Mouse (Mus musculus): ENCODE measurements around the gene Trit1. TPM values are rescaled to one million over a fixed set of nuclear protein-coding genes. Genes with fewer than 3 reads are reported as not detected.
"Not testable (repeated sequence)": the region's sequence is repeated elsewhere in the genome, so short reads cannot be mapped to it uniquely, and the experiment has no call there.

Gene Trit1
- polyA plus RNA-seq, 1 experiment from 2014 or later: 12.0 TPM

DNA sequence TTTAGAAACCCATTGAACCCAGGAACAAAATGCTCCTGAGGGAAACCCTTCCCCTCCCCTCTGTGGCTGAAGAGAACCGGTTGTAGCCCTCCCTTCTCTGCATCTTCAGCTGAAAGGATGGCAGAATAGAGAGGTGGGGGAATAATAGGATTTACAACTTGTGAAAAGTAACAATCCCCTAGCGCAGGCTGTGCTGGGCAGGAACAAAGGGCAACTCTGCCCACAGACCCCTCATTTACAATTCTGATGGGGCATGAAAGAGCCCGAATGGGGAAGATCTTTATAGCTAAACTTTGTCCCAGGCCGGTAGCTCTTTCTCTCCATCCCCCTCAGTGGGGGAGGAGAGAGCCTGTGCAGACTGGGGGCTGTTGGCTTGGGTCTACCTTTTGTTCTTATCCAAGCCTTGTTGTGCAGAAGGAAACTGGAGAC is 17.1 kb upstream of the Trit1 start:
- no peak overlapping the region for H3K27ac ChIP-seq (replicated peaks)
- no peak for DNase-seq (ENCODE audit: low spot score)

DNA sequence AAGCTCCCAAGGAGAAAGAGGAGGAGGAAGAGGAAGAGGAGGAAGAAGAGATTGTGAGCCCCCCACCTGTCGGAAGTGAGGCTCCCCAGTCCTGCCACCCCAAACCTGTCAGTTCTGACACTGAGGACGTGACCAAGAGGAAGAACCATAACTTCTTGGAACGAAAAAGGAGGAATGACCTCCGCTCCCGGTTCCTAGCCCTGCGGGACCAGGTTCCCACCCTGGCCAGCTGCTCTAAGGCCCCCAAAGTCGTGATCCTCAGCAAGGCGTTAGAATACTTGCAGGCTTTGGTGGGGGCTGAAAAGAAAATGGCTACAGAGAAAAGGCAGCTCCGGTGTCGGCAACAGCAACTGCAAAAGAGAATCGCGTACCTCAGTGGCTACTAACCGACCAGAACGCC is 16.3 kb upstream of the Trit1 start:
- H3K4me3 ChIP-seq (ENCODE audit: low read depth, low read length): no peak overlapping the region
- no peaks in the 10 kb centered on the region for H3K9me3 ChIP-seq (ENCODE audit: control insufficient read depth, low read length)
- H3K36me3 ChIP-seq (ENCODE audit: control insufficient read depth, insufficient read depth, low read length): no peaks in the 10 kb centered on the region
- ATAC-seq (ENCODE audit: low FRiP score, low TSS enrichment) (no peak), DNase-seq (ENCODE audit: low spot score) (no peak)
- no peaks in the 10 kb centered on the region for H3K27me3 ChIP-seq (ENCODE audit: control insufficient read depth, insufficient read depth, low read length)
- no peak overlapping the region for H3K27ac ChIP-seq (replicated peaks)
- H3K4me2 ChIP-seq (replicated peaks; ENCODE audit: low read depth): no peak overlapping the region
- WGBS: 87% methylated on average over 14 of the region's 14 CpGs
- TF ChIP-seq EP300 (optimal IDR thresholded peaks at IDR 0.05) (no peak), CTCF (IDR thresholded peaks at IDR 0.05; ENCODE audit: low read depth) (no peak)
- H3K9ac ChIP-seq (ENCODE audit: low read length): no peak overlapping the region
- 0 out of 2 replicates have a peak, but pooled peaks cover 2% of the 10 kb centered on the region for H3K4me1 ChIP-seq (replicated peaks; ENCODE audit: control insufficient read depth, insufficient read depth)

More for the DNA sequence above, 17.1 kb upstream of the Trit1 start:
- Histone ChIP-seq H3K4me3 (ENCODE audit: low read depth, low read length) (no peak overlapping the region), H3K9me3 (ENCODE audit: control insufficient read depth, low read length) (no peaks in the 10 kb centered on the region), H3K4me1 (replicated peaks; ENCODE audit: control insufficient read depth, insufficient read depth) (no peaks in the 10 kb centered on the region), H3K27me3 (ENCODE audit: control insufficient read depth, insufficient read depth, low read length) (no peaks in the 10 kb centered on the region), H3K36me3 (ENCODE audit: control insufficient read depth, insufficient read depth, low read length) (no peaks in the 10 kb centered on the region), H3K4me2 (replicated peaks; ENCODE audit: low read depth) (no peak overlapping the region; the same call in 1 of the 2 replicates), H3K9ac (ENCODE audit: low read length) (no peak overlapping the region)
- no peak for ATAC-seq (ENCODE audit: low FRiP score, low TSS enrichment)
- TF ChIP-seq EP300 (optimal IDR thresholded peaks at IDR 0.05) (no peak), CTCF (IDR thresholded peaks at IDR 0.05; ENCODE audit: low read depth) (no peak)
- 48% methylated on average over 4 of the region's 4 CpGs for WGBS

DNA sequence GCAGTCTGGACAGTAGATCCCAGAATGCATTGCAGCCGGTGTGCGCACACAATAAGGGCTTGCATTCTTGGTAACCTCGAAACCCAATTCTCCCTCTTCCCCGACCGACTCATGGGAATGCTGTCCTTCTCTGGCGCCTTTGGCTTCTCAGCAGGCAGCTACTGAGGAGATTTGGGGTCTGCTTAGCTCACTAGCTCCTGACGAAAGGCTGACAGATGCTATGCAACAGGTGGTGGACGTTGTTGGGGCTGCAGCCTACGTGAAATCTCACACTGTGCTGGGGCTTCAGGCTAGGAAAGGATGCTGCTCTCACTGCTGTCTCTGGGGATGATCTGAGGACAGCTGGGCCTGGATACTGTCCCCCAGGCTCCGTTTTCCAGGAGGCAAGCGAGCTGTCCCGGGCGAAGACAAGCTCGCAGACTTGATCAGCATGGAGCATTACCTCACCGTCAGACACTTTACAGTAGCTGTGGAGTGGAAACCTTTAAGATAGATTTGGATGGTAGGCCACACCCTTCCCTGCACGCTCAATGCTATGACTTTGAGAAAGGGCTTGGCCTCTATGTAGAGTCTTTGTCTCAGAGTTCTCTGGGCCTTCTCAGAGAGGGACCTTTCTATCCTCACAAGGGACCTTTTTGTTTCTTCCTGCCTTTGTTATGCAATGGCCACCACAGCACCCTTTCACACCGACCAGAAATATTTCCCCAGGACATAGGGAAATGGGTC is 15.6 kb upstream of the Trit1 start:
- ATAC-seq (ENCODE audit: low FRiP score, low TSS enrichment) (no peak), DNase-seq (ENCODE audit: low spot score) (no peak)
- 0 out of 2 replicates have a peak, but pooled peaks cover 2% of the 10 kb centered on the region for H3K4me1 ChIP-seq (replicated peaks; ENCODE audit: control insufficient read depth, insufficient read depth)
- no peak overlapping the region for H3K27ac ChIP-seq (replicated peaks)
- H3K9me3 ChIP-seq (ENCODE audit: control insufficient read depth, low read length): no peaks in the 10 kb centered on the region
- no peaks in the 10 kb centered on the region for H3K27me3 ChIP-seq (ENCODE audit: control insufficient read depth, insufficient read depth, low read length)
- H3K36me3 ChIP-seq (ENCODE audit: control insufficient read depth, insufficient read depth, low read length): no peaks in the 10 kb centered on the region
- no peak overlapping the region for H3K4me2 ChIP-seq (replicated peaks; ENCODE audit: low read depth)
- H3K9ac ChIP-seq (ENCODE audit: low read length): no peak overlapping the region
- 72% methylated on average over 17 of the region's 17 CpGs for WGBS
- no peak for TF ChIP-seq EP300 (optimal IDR thresholded peaks at IDR 0.05)
- TF ChIP-seq CTCF (IDR thresholded peaks at IDR 0.05; ENCODE audit: low read depth): no peak
- no peak overlapping the region for H3K4me3 ChIP-seq (ENCODE audit: low read depth, low read length)

DNA sequence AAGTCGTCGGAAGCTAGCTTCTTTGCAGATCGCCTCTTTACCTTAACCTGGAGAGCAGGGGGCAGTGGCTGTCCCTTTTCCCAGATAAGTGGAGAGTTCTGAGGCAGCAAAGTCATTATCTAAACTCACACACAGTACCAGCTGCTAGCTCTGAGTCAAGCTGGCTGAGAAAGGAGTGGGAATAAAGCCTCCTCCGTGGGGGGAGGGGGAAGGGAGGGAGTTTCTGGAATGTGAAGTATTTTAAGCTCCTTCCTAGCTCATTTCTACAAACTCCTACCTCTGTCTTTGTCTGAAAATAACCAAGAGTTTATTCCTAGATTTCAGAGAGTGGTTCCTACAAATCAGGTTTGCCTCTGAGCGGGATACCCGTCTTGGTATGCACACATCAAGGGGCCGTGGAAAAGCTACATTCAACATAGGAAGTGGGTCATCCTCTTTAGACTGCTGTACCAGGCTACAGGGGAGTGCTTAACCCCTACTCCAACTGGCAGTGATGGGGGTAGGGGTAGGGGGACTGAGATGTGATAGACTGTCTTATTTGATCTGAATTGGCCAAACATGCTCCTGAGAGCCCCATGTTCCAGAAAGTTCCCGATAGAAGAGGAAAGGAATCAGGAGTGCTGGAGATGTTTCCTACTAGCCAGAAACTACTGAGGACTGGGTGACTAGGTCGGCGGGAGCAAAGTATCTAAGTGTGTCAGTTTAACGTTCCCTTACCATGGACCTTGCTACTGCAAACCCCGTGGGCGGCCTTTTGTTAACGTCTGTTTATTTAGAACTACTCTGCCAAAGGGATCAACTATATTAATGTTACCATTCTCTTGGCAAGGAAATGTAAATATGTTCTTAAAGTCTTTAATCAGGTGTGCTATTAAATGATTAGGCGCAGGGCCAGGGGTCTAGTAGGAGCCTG is 11.1 kb upstream of the Trit1 start:
- TF ChIP-seq CTCF (IDR thresholded peaks at IDR 0.05; ENCODE audit: low read depth): no peak
- no peak for TF ChIP-seq EP300 (optimal IDR thresholded peaks at IDR 0.05)
- WGBS: 10% methylated on average over 15 of the region's 15 CpGs
- DNase-seq (ENCODE audit: low spot score): peak; percentile 55
- Histone ChIP-seq H3K9me3 (ENCODE audit: control insufficient read depth, low read length) (no peaks in the 10 kb centered on the region), H3K9ac (ENCODE audit: low read length) (no peak overlapping the region), H3K4me3 (ENCODE audit: low read depth, low read length) (no peak overlapping the region), H3K27ac (replicated peaks) (no peak overlapping the region), H3K36me3 (ENCODE audit: control insufficient read depth, insufficient read depth, low read length) (no peaks in the 10 kb centered on the region), H3K4me1 (replicated peaks; ENCODE audit: control insufficient read depth, insufficient read depth) (0 out of 2 replicates have a peak, but pooled peaks cover 2% of the 10 kb centered on the region), H3K4me2 (replicated peaks; ENCODE audit: low read depth) (0 out of 2 replicates have a peak overlapping the region, but pooled peaks have one; percentile 9), H3K27me3 (ENCODE audit: control insufficient read depth, insufficient read depth, low read length) (no peaks in the 10 kb centered on the region)
- ATAC-seq (ENCODE audit: low FRiP score, low TSS enrichment): peak; percentile 41; the same call in 1 of the 2 replicates

DNA sequence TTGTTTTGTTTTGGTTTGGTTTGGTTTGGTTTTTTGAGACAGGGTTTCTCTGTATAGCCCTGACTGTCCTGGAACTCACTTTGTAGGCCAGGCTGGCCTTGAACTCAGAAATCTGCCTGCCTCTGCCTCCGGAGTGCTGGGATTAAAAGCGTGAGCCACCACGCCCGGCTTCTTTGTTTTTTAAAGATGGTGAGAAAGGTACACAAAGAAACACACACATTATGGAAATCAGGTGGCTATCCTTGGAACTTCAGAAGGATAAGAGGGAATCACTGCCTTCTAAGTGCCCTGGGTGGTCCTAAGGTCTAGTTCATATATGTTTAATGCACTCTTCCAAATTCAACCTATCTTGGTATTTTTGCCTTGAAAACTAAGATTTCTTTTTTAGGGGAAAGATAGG is 3.9 kb upstream of the Trit1 start:
- not testable (repeated sequence) for H3K36me3 ChIP-seq (ENCODE audit: control insufficient read depth, insufficient read depth, low read length); H3K4me1 ChIP-seq (replicated peaks; ENCODE audit: control insufficient read depth, insufficient read depth); H3K27ac ChIP-seq (replicated peaks); H3K9me3 ChIP-seq (ENCODE audit: control insufficient read depth, low read length); H3K9ac ChIP-seq (ENCODE audit: low read length); H3K4me3 ChIP-seq (ENCODE audit: low read depth, low read length); DNase-seq (ENCODE audit: low spot score); H3K4me2 ChIP-seq (replicated peaks; ENCODE audit: low read depth); ATAC-seq (ENCODE audit: low FRiP score, low TSS enrichment); H3K27me3 ChIP-seq (ENCODE audit: control insufficient read depth, insufficient read depth, low read length)
- 91% methylated on average over 4 of the region's 4 CpGs for WGBS

All from stomach, postnatal 0 days (tissue).